Mouse (Mus musculus) E14TG2a.4 (cell line): ENCODE measurements around the gene Gmds.

Experiments used
- H3K27me3 ChIP-seq: 2 replicates; pipeline ENCODE4 v1.6.1; 2014; ENCODE audit warnings: low read length, control low read depth; ENCODE audit not compliant: insufficient read depth
- H3K36me3 ChIP-seq: 2 replicates; pipeline ENCODE4 v1.6.1; 2014; ENCODE audit warnings: low read length, control low read depth; ENCODE audit not compliant: insufficient read depth
- H3K4me1 ChIP-seq: replicated peaks from 2 replicates; pipeline ENCODE4 v1.6.1; 2014; ENCODE audit warnings: low read depth, low read length, control low read depth
- H3K4me3 ChIP-seq: replicated peaks from 2 replicates; pipeline ENCODE4 v1.5.1; 2014; ENCODE audit warnings: mild to moderate bottlenecking, low read length
- H3K9me3 ChIP-seq: 2 replicates; pipeline ENCODE4 v1.6.1; 2014; ENCODE audit warnings: low read length, control low read depth
- CTCF ChIP-seq: conservative IDR thresholded peaks from 2 replicates; pipeline ENCODE4 v1.5.1; 2014; ENCODE audit warnings: low read length
- NANOG ChIP-seq: IDR thresholded peaks from 2 replicates; pipeline ENCODE4 v1.6.1; 2014; ENCODE audit warnings: borderline replicate concordance, low read length, mixed read lengths
- POU5F1 ChIP-seq: IDR thresholded peaks from 2 replicates; pipeline ENCODE4 v1.6.1; 2014; ENCODE audit warnings: low read length, borderline replicate concordance

Gene Gmds

GRCm38 (mm10) chr13:31863461-31863860 is 475.1 kb downstream of the Gmds start:
- Histone ChIP-seq H3K4me1 (no peaks in the 10 kb centered on the region), H3K27me3 (no peaks in the 10 kb centered on the region), H3K4me3 (no peak overlapping the region), H3K36me3 (no peaks in the 10 kb centered on the region), H3K9me3 (no peaks in the 10 kb centered on the region)
- no peak for TF ChIP-seq POU5F1
- no peak for TF ChIP-seq NANOG
- no peak for TF ChIP-seq CTCF

- Histone ChIP-seq H3K4me1 (no peaks in the 10 kb centered on the region), H3K9me3 (no peaks in the 10 kb centered on the region), H3K27me3 (no peaks in the 10 kb centered on the region), H3K36me3 (no peaks in the 10 kb centered on the region), H3K4me3 (no peak overlapping the region)
- TF ChIP-seq POU5F1 (no peak), NANOG (no peak)
Measured at GRCm38 (mm10) chr13:31860200-31860599, 478.3 kb downstream of the Gmds start.

GRCm38 (mm10) chr13:31854000-31854399 is 484.5 kb downstream of the Gmds start:
- H3K36me3 ChIP-seq = no peaks in the 10 kb centered on the region
- no peak for TF ChIP-seq NANOG
- no peak for TF ChIP-seq CTCF
- no peaks in the 10 kb centered on the region for H3K27me3 ChIP-seq
- no peaks in the 10 kb centered on the region for H3K9me3 ChIP-seq
- no peaks in the 10 kb centered on the region for H3K4me1 ChIP-seq
- H3K4me3 ChIP-seq = no peak overlapping the region

- no peak overlapping the region for H3K4me3 ChIP-seq
- no peaks in the 10 kb centered on the region for H3K4me1 ChIP-seq
- TF ChIP-seq NANOG = no peak
- TF ChIP-seq POU5F1 = no peak
- no peak for TF ChIP-seq CTCF
- no peaks in the 10 kb centered on the region for H3K9me3 ChIP-seq
- H3K27me3 ChIP-seq = no peaks in the 10 kb centered on the region
- no peaks in the 10 kb centered on the region for H3K36me3 ChIP-seq
Measured at GRCm38 (mm10) chr13:31853564-31853963, 485.0 kb downstream of the Gmds start.

- H3K4me3 ChIP-seq = no peak overlapping the region
- no peaks in the 10 kb centered on the region for H3K9me3 ChIP-seq
- H3K27me3 ChIP-seq = no peaks in the 10 kb centered on the region
- no peaks in the 10 kb centered on the region for H3K36me3 ChIP-seq
- TF ChIP-seq NANOG (no peak), POU5F1 (no peak), CTCF (no peak)
- no peaks in the 10 kb centered on the region for H3K4me1 ChIP-seq
Measured at GRCm38 (mm10) chr13:31849258-31849971, 489.1 kb downstream of the Gmds start.

GRCm38 (mm10) chr13:31835802-31836201 is 502.7 kb downstream of the Gmds start:
- no peaks in the 10 kb centered on the region for H3K36me3 ChIP-seq
- no peaks in the 10 kb centered on the region for H3K9me3 ChIP-seq
- H3K4me3 ChIP-seq = no peak overlapping the region
- H3K4me1 ChIP-seq = no peaks in the 10 kb centered on the region
- no peaks in the 10 kb centered on the region for H3K27me3 ChIP-seq
- TF ChIP-seq NANOG (no peak), CTCF (no peak)

GRCm38 (mm10) chr13:31830332-31830731 is 508.2 kb downstream of the Gmds start:
- no peak for TF ChIP-seq CTCF
- no peak for TF ChIP-seq NANOG
- no peak for TF ChIP-seq POU5F1
- Histone ChIP-seq H3K9me3 (no peaks in the 10 kb centered on the region), H3K4me1 (no peaks in the 10 kb centered on the region), H3K4me3 (no peak overlapping the region), H3K27me3 (peaks cover 1% of the 10 kb centered on the region; the same call in 1 of the 2 replicates), H3K36me3 (no peaks in the 10 kb centered on the region)

GRCm38 (mm10) chr13:31828446-31828845 is 510.1 kb downstream of the Gmds start:
- Histone ChIP-seq H3K27me3 (peaks cover 5% of the 10 kb centered on the region; the same call in 1 of the 2 replicates), H3K9me3 (no peaks in the 10 kb centered on the region), H3K36me3 (no peaks in the 10 kb centered on the region), H3K4me3 (no peak overlapping the region), H3K4me1 (no peaks in the 10 kb centered on the region)
- TF ChIP-seq CTCF (no peak), POU5F1 (no peak), NANOG (no peak)

- H3K4me1 ChIP-seq = peaks cover under 1% of the 10 kb centered on the region
- H3K36me3 ChIP-seq = no peaks in the 10 kb centered on the region
- H3K27me3 ChIP-seq = peaks cover 5% of the 10 kb centered on the region; the same call in 1 of the 2 replicates
- no peaks in the 10 kb centered on the region for H3K9me3 ChIP-seq
- no peak for TF ChIP-seq POU5F1
- no peak for TF ChIP-seq CTCF
- TF ChIP-seq NANOG = no peak
- H3K4me3 ChIP-seq = no peak overlapping the region
Measured at GRCm38 (mm10) chr13:31827820-31828332, 510.7 kb downstream of the Gmds start.
